Mouse (Mus musculus): ENCODE measurements around the gene Srxn1. TPM values are rescaled to one million over a fixed set of nuclear protein-coding genes. Genes with fewer than 3 reads are reported as not detected.

Srxn1 gene
- polyA plus RNA-seq, 1 experiment from 2014 or later = 13.6 TPM

DNA sequence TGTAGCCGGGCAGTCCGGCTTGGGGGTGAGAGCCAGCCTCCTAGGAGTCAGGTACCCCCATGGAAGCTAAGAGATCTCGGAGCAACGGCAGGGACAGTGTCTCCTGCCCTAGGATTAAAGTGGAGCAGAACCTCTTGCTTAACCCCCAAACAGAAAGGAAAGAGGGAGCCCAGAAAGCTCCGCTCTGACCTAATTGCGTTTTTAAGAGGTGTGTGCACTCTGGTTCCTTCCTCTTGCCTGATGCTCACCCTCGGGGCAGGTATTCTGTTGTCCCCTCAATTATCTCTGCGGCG, 38.8 kb downstream of the Srxn1 start:
- Histone ChIP-seq H3K9me3 (ENCODE audit: control insufficient read depth, low read length) (no peaks in the 10 kb centered on the region), H3K4me2 (ENCODE audit: low read length) (peak overlapping the region; percentile 73), H3K36me3 (ENCODE audit: control insufficient read depth, insufficient read depth) (no peaks in the 10 kb centered on the region), H3K27ac (ENCODE audit: low read length) (no peak overlapping the region), H3K9ac (replicated peaks; ENCODE audit: low read depth, low read length) (peak overlapping the region; percentile 47), H3K4me1 (replicated peaks; ENCODE audit: control insufficient read depth, insufficient read depth, low read length) (peaks cover 31% of the 10 kb centered on the region), H3K4me3 (replicated peaks; ENCODE audit: low read length) (peak overlapping the region; percentile 50), H3K27me3 (replicated peaks; ENCODE audit: control insufficient read depth, insufficient read depth, low read length) (peaks cover 28% of the 10 kb centered on the region)
- ATAC-seq = no peak
- 21% methylated on average over 9 of the region's 9 CpGs for WGBS

DNA sequence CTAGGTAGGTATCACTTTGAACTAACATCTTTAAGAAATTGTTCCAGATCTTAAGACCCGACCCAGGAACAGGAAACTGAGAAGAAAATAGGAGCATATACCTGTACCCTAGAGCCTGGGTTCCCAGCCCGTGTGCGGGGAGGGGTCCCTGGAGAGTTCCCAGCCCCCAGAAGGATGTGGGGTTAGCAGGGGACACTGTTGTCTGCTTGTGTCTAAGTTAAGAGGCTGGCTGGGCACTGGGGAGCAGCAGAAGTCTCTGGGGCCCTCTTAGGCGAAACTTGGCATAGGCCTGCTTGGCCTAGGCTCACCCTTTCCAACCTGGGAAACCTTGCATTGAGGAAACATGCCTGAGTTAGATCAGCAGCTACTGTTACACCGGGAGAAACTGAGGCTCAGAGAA, 39.2 kb downstream of the Srxn1 start:
- Histone ChIP-seq H3K9ac (replicated peaks; ENCODE audit: low read depth, low read length) (no peak overlapping the region), H3K36me3 (ENCODE audit: control insufficient read depth, insufficient read depth) (no peaks in the 10 kb centered on the region), H3K9me3 (ENCODE audit: control insufficient read depth, low read length) (no peaks in the 10 kb centered on the region), H3K4me3 (replicated peaks; ENCODE audit: low read length) (no peak overlapping the region; the same call in 1 of the 2 replicates), H3K27ac (ENCODE audit: low read length) (no peak overlapping the region), H3K27me3 (replicated peaks; ENCODE audit: control insufficient read depth, insufficient read depth, low read length) (peaks cover 28% of the 10 kb centered on the region), H3K4me1 (replicated peaks; ENCODE audit: control insufficient read depth, insufficient read depth, low read length) (peaks cover 28% of the 10 kb centered on the region), H3K4me2 (ENCODE audit: low read length) (no peak overlapping the region)
- WGBS = 69% methylated on average over 5 of the region's 5 CpGs
- no peak for ATAC-seq

DNA sequence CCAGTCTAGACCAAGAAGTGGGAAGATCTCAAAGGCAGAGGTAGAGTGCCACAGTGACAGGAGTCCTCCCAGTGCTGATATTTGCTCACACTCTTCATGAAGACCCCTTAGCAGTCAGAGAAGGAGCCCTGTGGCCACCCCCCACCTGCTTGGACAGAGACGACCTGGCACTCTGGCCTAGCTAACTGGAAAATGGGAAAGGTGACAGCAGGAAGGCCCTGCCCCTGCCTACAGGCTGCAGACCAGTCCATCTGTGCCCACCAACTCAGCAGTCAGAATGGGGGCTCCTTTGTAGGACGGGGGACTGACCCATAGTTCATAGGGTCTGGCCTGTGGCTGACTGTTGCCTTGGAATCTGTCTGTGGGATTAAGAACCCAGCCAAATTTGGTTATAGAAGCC, 40.4 kb downstream of the Srxn1 start:
- Histone ChIP-seq H3K9ac (replicated peaks; ENCODE audit: low read depth, low read length) (no peak overlapping the region), H3K4me2 (ENCODE audit: low read length) (no peak overlapping the region), H3K4me1 (replicated peaks; ENCODE audit: control insufficient read depth, insufficient read depth, low read length) (peaks cover 28% of the 10 kb centered on the region), H3K27ac (ENCODE audit: low read length) (no peak overlapping the region), H3K4me3 (replicated peaks; ENCODE audit: low read length) (no peak overlapping the region), H3K27me3 (replicated peaks; ENCODE audit: control insufficient read depth, insufficient read depth, low read length) (peaks cover 28% of the 10 kb centered on the region), H3K36me3 (ENCODE audit: control insufficient read depth, insufficient read depth) (no peaks in the 10 kb centered on the region), H3K9me3 (ENCODE audit: control insufficient read depth, low read length) (no peaks in the 10 kb centered on the region)
- WGBS = 74% methylated on average over 2 of the region's 2 CpGs
- no peak for ATAC-seq

DNA sequence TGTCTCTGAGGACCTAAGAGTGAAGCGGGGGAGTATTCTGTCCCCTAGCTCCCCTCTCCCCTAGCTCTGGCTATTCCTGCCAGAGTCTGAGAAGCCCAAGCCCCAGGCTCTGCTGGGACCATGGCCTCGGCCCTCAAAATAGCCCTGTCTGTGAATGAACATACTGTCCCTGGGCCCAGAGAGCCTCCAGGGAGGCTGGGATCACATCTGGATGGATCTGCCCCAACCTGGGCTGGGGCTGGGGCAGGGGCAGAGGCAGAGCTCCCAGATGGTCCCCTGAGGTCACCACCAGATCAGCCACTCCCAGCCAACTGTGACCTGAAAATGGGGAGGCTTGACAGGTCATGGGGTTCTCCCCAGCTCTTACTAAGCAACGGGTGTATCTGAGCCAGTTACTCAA, 41.8 kb downstream of the Srxn1 start:
- no peak overlapping the region for H3K9ac ChIP-seq (replicated peaks; ENCODE audit: low read depth, low read length)
- peaks cover 18% of the 10 kb centered on the region for H3K4me1 ChIP-seq (replicated peaks; ENCODE audit: control insufficient read depth, insufficient read depth, low read length)
- H3K4me2 ChIP-seq (ENCODE audit: low read length) = no peak overlapping the region
- WGBS = 74% methylated on average over 3 of the region's 3 CpGs
- H3K9me3 ChIP-seq (ENCODE audit: control insufficient read depth, low read length) = no peaks in the 10 kb centered on the region
- ATAC-seq = no peak
- H3K27me3 ChIP-seq (replicated peaks; ENCODE audit: control insufficient read depth, insufficient read depth, low read length) = peaks cover 28% of the 10 kb centered on the region
- H3K36me3 ChIP-seq (ENCODE audit: control insufficient read depth, insufficient read depth) = no peaks in the 10 kb centered on the region
- no peak overlapping the region for H3K4me3 ChIP-seq (replicated peaks; ENCODE audit: low read length)
- H3K27ac ChIP-seq (ENCODE audit: low read length) = no peak overlapping the region

DNA sequence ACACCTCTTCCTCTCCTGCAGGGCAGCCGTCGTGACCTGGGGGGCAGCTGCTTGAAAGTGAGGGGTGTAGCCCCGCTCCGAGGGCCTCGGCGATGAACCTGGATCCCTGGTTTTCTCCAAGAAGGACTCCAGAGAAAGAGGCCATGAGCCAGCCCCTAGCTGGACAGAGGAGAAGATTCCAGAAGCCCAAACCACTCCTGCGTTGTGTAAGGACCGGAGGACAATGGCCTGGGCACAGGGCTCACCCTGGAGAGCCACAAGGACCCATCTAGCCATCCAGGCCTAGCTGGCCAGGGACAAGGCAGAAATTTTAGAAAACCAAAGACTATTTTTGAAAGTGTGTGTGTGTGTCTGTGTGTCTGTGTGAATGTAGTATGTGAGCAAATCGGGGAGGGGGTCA, 43.4 kb downstream of the Srxn1 start:
- ATAC-seq = no peak
- Histone ChIP-seq H3K4me3 (replicated peaks; ENCODE audit: low read length) (no peak overlapping the region), H3K9ac (replicated peaks; ENCODE audit: low read depth, low read length) (no peak overlapping the region), H3K27ac (ENCODE audit: low read length) (no peak overlapping the region), H3K36me3 (ENCODE audit: control insufficient read depth, insufficient read depth) (no peaks in the 10 kb centered on the region), H3K4me1 (replicated peaks; ENCODE audit: control insufficient read depth, insufficient read depth, low read length) (peaks cover 5% of the 10 kb centered on the region), H3K9me3 (ENCODE audit: control insufficient read depth, low read length) (no peaks in the 10 kb centered on the region), H3K27me3 (replicated peaks; ENCODE audit: control insufficient read depth, insufficient read depth, low read length) (peaks cover 19% of the 10 kb centered on the region), H3K4me2 (ENCODE audit: low read length) (no peak overlapping the region)
- WGBS = 88% methylated on average over 9 of the region's 9 CpGs

DNA sequence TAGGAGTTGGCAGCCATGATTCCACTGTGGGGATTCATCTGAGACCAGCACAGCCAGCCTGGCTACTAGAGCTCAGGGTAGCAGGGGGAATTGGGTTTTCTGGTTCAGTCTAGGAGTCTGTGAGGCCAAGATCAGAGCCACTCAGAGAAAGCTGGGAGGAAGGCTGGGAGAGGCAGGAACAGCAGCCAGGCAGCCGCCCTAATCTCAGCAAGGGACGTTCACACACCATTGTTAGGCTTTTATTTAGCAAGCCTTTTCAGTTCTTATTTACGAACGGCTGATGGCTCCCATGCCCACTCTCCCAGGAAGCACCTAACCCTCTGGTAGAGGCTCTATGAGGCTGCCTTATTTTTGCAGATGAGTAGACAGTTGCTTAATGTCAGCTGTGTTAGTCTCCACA, 44.6 kb downstream of the Srxn1 start:
- Histone ChIP-seq H3K27me3 (replicated peaks; ENCODE audit: control insufficient read depth, insufficient read depth, low read length) (peaks cover 7% of the 10 kb centered on the region), H3K36me3 (ENCODE audit: control insufficient read depth, insufficient read depth) (no peaks in the 10 kb centered on the region), H3K4me1 (replicated peaks; ENCODE audit: control insufficient read depth, insufficient read depth, low read length) (no peaks in the 10 kb centered on the region), H3K4me3 (replicated peaks; ENCODE audit: low read length) (no peak overlapping the region), H3K27ac (ENCODE audit: low read length) (no peak overlapping the region), H3K9ac (replicated peaks; ENCODE audit: low read depth, low read length) (no peak overlapping the region), H3K4me2 (ENCODE audit: low read length) (no peak overlapping the region), H3K9me3 (ENCODE audit: control insufficient read depth, low read length) (no peaks in the 10 kb centered on the region)
- WGBS = 4% methylated on average over 4 of the region's 4 CpGs
- no peak for ATAC-seq

- 66% methylated on average over 6 of the region's 6 CpGs for WGBS
- H3K9me3 ChIP-seq (ENCODE audit: control insufficient read depth, low read length) = no peaks in the 10 kb centered on the region
- no peak overlapping the region for H3K4me2 ChIP-seq (ENCODE audit: low read length)
- H3K27ac ChIP-seq (ENCODE audit: low read length) = no peak overlapping the region
- H3K9ac ChIP-seq (replicated peaks; ENCODE audit: low read depth, low read length) = no peak overlapping the region
- H3K4me3 ChIP-seq (replicated peaks; ENCODE audit: low read length) = no peak overlapping the region
- no peak for ATAC-seq
- no peaks in the 10 kb centered on the region for H3K4me1 ChIP-seq (replicated peaks; ENCODE audit: control insufficient read depth, insufficient read depth, low read length)
- H3K27me3 ChIP-seq (replicated peaks; ENCODE audit: control insufficient read depth, insufficient read depth, low read length) = peaks cover 4% of the 10 kb centered on the region; the same call in 1 of the 2 replicates
- H3K36me3 ChIP-seq (ENCODE audit: control insufficient read depth, insufficient read depth) = no peaks in the 10 kb centered on the region
Observed at GRCm38 (mm10) chr2:152150373-152150772, 45.1 kb downstream of the Srxn1 start.

GRCm38 (mm10) chr2:152153361-152153760, 48.0 kb downstream of the Srxn1 start:
- no peaks in the 10 kb centered on the region for H3K27me3 ChIP-seq (replicated peaks; ENCODE audit: control insufficient read depth, insufficient read depth, low read length)
- H3K9me3 ChIP-seq (ENCODE audit: control insufficient read depth, low read length) = no peaks in the 10 kb centered on the region
- H3K4me1 ChIP-seq (replicated peaks; ENCODE audit: control insufficient read depth, insufficient read depth, low read length) = no peaks in the 10 kb centered on the region
- WGBS = 55% methylated on average over 3 of the region's 3 CpGs
- ATAC-seq = no peak
- no peak overlapping the region for H3K4me3 ChIP-seq (replicated peaks; ENCODE audit: low read length)
- H3K4me2 ChIP-seq (ENCODE audit: low read length) = no peak overlapping the region
- no peak overlapping the region for H3K9ac ChIP-seq (replicated peaks; ENCODE audit: low read depth, low read length)
- no peaks in the 10 kb centered on the region for H3K36me3 ChIP-seq (ENCODE audit: control insufficient read depth, insufficient read depth)
- H3K27ac ChIP-seq (ENCODE audit: low read length) = no peak overlapping the region

DNA sequence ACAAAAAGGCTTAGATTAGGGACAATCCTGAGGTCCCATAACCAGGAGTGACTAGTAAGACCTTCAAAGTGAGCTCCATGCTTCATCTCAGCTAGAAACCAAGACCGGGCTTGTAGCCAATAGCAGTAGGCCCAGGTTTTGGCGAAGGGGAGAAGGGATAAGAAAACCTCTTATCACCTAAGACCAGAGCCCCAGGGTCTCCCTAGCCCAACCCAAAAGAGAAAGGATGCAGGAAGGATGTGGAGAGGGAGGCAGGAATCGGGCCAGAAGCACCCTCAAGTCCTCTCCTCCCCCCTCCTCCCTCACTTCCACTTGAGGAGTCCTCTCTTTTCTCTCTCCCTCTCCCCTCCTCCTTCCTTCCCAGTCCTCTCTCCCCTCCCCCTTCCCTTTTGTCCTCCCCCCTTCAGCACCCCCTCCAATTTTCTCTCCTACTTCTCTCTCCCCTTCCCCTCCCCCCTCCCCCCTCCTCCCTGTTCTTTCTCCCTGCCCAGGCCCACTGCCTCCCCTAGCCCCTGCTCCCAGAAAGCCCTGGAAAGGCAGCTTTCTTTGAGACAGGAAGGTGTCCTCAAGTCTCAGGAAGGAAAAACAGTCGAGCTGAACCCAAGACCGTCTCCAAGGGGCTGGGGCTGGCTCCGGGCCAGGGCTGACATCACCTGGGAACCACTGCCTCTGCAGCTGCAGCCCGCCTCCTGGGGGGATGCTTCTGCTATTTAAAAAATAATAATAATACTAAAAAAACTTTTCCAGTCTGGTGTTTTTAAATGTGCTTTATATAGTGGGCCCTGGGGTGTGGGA, 50.3 kb downstream of the Srxn1 start:
- H3K27ac ChIP-seq (ENCODE audit: low read length) = no peak overlapping the region

DNA sequence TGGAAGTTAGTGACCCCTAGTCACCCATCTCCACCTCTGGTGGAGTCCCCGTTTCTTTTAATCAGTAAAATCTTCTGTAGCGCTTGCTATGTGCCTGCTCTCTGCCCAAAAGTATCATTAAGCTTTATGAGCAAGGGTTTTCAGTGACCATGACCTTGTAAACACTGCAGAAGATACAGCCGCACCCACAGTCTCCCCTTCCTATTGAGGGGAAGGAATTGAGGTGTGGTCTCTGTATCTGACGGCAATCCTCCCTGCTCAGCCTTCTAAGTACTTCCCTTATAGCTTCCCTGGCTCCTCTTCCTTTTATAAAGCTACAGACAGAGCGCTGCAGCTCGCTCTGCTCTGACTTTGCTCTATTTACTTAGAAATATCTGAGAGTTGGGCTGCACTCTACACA, 51.2 kb downstream of the Srxn1 start:
- Histone ChIP-seq H3K9ac (replicated peaks; ENCODE audit: low read depth, low read length) (no peak overlapping the region), H3K27ac (ENCODE audit: low read length) (no peak overlapping the region), H3K4me3 (replicated peaks; ENCODE audit: low read length) (no peak overlapping the region), H3K27me3 (replicated peaks; ENCODE audit: control insufficient read depth, insufficient read depth, low read length) (no peaks in the 10 kb centered on the region), H3K4me1 (replicated peaks; ENCODE audit: control insufficient read depth, insufficient read depth, low read length) (no peaks in the 10 kb centered on the region), H3K9me3 (ENCODE audit: control insufficient read depth, low read length) (no peaks in the 10 kb centered on the region), H3K4me2 (ENCODE audit: low read length) (no peak overlapping the region), H3K36me3 (ENCODE audit: control insufficient read depth, insufficient read depth) (no peaks in the 10 kb centered on the region)
- 84% methylated on average over 6 of the region's 6 CpGs for WGBS
- ATAC-seq = no peak

More for the DNA sequence above, 50.3 kb downstream of the Srxn1 start:
- Histone ChIP-seq H3K9me3 (ENCODE audit: control insufficient read depth, low read length) (no peaks in the 10 kb centered on the region), H3K4me3 (replicated peaks; ENCODE audit: low read length) (no peak overlapping the region), H3K9ac (replicated peaks; ENCODE audit: low read depth, low read length) (no peak overlapping the region), H3K4me2 (ENCODE audit: low read length) (no peak overlapping the region), H3K36me3 (ENCODE audit: control insufficient read depth, insufficient read depth) (no peaks in the 10 kb centered on the region), H3K4me1 (replicated peaks; ENCODE audit: control insufficient read depth, insufficient read depth, low read length) (no peaks in the 10 kb centered on the region), H3K27me3 (replicated peaks; ENCODE audit: control insufficient read depth, insufficient read depth, low read length) (no peaks in the 10 kb centered on the region)
- no peak for ATAC-seq
- 37% methylated on average over 7 of the region's 7 CpGs for WGBS
